ENCODE assay signal across 24 mouse cellular contexts in the genomic region with DNA sequence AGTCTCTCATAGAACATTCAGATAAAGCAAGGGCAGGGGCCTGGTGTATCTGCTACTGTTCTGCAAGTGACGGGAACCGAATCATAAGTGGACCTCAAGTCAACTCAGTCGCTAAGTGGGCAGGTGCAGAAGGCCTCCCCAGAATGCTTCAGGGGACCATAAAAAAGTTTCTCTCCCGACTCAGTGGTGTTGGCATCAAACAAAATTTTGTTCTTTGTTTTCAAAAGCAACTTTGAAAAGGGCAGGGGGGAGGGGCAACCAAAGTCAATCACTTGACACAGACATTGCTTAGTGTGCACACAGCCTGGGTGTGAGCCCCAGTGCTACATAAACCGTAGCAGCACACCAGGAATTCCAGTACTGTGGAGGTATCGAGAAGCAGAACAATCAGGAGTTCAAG.
DNase-seq lines count a peak whose midpoint lies in the region; ATAC-seq lines count a peak whose summit lies in the region.
"Had no signal": no experiment of that assay in that cellular context is flagged by ENCODE, and none has a peak within 500 bp of the region (broad histone marks: within the 10 kb centered on the region; RNA-seq: fewer than 3 reads in every experiment).

No protein-coding gene starts in this region.

- DNase-seq in CD4-positive, CD25-positive, alpha-beta regulatory T cell, adult 2 months (ENCODE audit: low read depth, low spot score) = peak; percentile 42
- DNase-seq in thymus, postnatal 0 days (ENCODE audit: low spot score) = peak; percentile 74
- DNase-seq in thymus, postnatal 4 days = peak; percentile 83
- no peak for DNase-seq in lung, postnatal 4 days
- DNase-seq in kidney, postnatal 14 days = no peak
- DNase-seq: adrenal gland, adult 8-10 months; adrenal gland, postnatal 36 days; B cell, adult 2 months; cerebellum, adult 11 months; cerebellum, adult 8-10 months; cerebellum, postnatal 14 days; embryo, embryonic 11 days; gastrocnemius, postnatal 14 days; heart, postnatal 10 days; heart, postnatal 4 days had no signal

- no peak overlapping the region for H3K4me3 ChIP-seq in brown adipose tissue, adult 24 weeks (ENCODE audit: insufficient read depth, low read depth, low read length)
- H3K4me3 ChIP-seq: embryonic facial prominence, embryonic 15.5 days; erythroblast, embryonic 14.5 days; forebrain, embryonic 10.5 days; forebrain, embryonic 15.5 days; heart, embryonic 13.5 days; hindbrain, embryonic 12.5 days had no signal

- ATAC-seq in CD4-positive, CD25-positive, alpha-beta regulatory T cell, adult 4 months = no peak
- ATAC-seq: forebrain, embryonic 15.5 days; hindbrain, embryonic 16.5 days had no signal

- H3K4me1 ChIP-seq in brown adipose tissue, adult 24 weeks (ENCODE audit: control insufficient read depth, insufficient read depth, insufficient read length, low read length) = 0 out of 2 replicates have a peak, but pooled peaks cover 2% of the 10 kb centered on the region
- H3K4me1 ChIP-seq: embryonic facial prominence, embryonic 15.5 days; forebrain, embryonic 10.5 days; forebrain, embryonic 15.5 days; hindbrain, embryonic 12.5 days had no signal

- 0 out of 2 replicates have a peak overlapping the region, but pooled peaks have one; percentile 26 for H3K27ac ChIP-seq in brown adipose tissue, adult 24 weeks (replicated peaks; ENCODE audit: low read depth, low read length)
- H3K27ac ChIP-seq: embryonic facial prominence, embryonic 15.5 days; forebrain, embryonic 10.5 days; forebrain, embryonic 15.5 days; heart, embryonic 13.5 days; hindbrain, embryonic 12.5 days had no signal

Comparison
In these comparisons a context has a peak if more than half of its experiments do, and no peak if none do; other contexts are left out.
1. DNase-seq: peak in CD4-positive, CD25-positive, alpha-beta regulatory T cell, adult 2 months (single experiment), thymus, postnatal 0 days (single experiment) and thymus, postnatal 4 days (single experiment); none in lung, postnatal 4 days (0 of 2) and kidney, postnatal 14 days (single experiment).